ENCODE assay signal across 26 mouse cellular contexts in the genomic region with DNA sequence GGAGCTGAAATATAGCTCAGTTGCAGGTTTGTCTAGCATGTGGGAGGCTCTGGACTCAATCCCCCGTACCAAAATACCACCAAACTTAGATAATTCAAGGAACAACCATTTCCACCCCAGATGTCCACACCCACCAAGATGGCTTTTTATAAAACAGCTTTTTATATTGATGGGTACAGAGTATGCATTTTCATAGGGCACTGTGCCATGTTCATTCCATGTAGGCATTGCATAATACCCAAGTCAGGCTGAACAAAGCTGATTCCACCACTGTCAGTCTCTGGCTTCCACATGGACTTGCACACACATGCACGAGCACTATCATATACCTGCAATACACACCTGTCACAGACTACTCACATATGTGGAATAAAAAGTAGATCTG. TPM values are rescaled to one million over a fixed set of nuclear protein-coding genes. Genes with fewer than 3 reads are reported as not detected.
A peak's percentile ranks its signal among the peaks of the same experiment; 100 is the strongest.
DNase-seq lines count a peak whose midpoint lies in the region; ATAC-seq lines count a peak whose summit lies in the region.
"Had no signal": no experiment of that assay in that cellular context is flagged by ENCODE, and none has a peak within 500 bp of the region (broad histone marks: within the 10 kb centered on the region; RNA-seq: fewer than 3 reads in every experiment).

No protein-coding gene starts in this region.

- no peaks in the 10 kb centered on the region for H3K36me3 ChIP-seq in midbrain, embryonic 16.5 days (ENCODE audit: control insufficient read depth, insufficient read depth, low read length)
- H3K36me3 ChIP-seq: embryonic facial prominence, embryonic 13.5 days; hindbrain, embryonic 12.5 days; limb, embryonic 10.5 days; midbrain, embryonic 15.5 days; neural tube, embryonic 15.5 days had no signal

- intact Hi-C loops in left cerebral cortex, postnatal 14 days (cut with DNase I): no loop called here

- ATAC-seq in frontal cortex, adult (ENCODE audit: low TSS enrichment): peak; percentile 68
- no peak for ATAC-seq in midbrain, embryonic 16.5 days
- ATAC-seq: activated CD4-positive, CD25-positive, alpha-beta regulatory T cell, adult 4 months; CD4-positive, CD25-positive, alpha-beta regulatory T cell, adult 4 months; forebrain, embryonic 14.5 days; midbrain, embryonic 15.5 days had no signal

- H3K4me3 ChIP-seq in midbrain, embryonic 16.5 days (ENCODE audit: low read depth, low read length): no peak overlapping the region
- H3K4me3 ChIP-seq: embryonic facial prominence, embryonic 13.5 days; gastrocnemius, adult 2 months; hindbrain, embryonic 12.5 days; limb, embryonic 10.5 days; midbrain, embryonic 15.5 days; neural tube, embryonic 15.5 days had no signal

- H3K27ac ChIP-seq in midbrain, embryonic 16.5 days (ENCODE audit: low read length): no peak overlapping the region
- H3K27ac ChIP-seq: embryonic facial prominence, embryonic 13.5 days; hindbrain, embryonic 12.5 days; limb, embryonic 10.5 days; midbrain, embryonic 15.5 days; neural tube, embryonic 15.5 days had no signal

- DNase-seq in frontal cortex, postnatal 10 days (ENCODE audit: low spot score in 2 of 2): no peak
- peak; percentile 67 to 76 for DNase-seq in right cerebral cortex, adult 2 months (ENCODE audit: low spot score in 2 of 2)
- no peak for DNase-seq in right cerebral cortex, postnatal 14 days
- DNase-seq in left cerebral cortex, postnatal 14 days (ENCODE audit: low spot score in 2 of 2): peak; percentile 76 to 90
- DNase-seq in thymus, postnatal 10 days (ENCODE audit: low spot score in 2 of 2): no peak
- no peak for DNase-seq in cerebellum, adult 18-20 months
- DNase-seq: adrenal gland, postnatal 14 days; cerebellum, adult 8-10 months; gastrocnemius, adult 2 months; lung, adult 2 months; lung, postnatal 36 days had no signal

- H3K27me3 ChIP-seq in midbrain, embryonic 16.5 days (ENCODE audit: control insufficient read depth, insufficient read depth, low read depth, low read length): no peaks in the 10 kb centered on the region
- H3K27me3 ChIP-seq: embryonic facial prominence, embryonic 13.5 days; midbrain, embryonic 15.5 days; neural tube, embryonic 15.5 days had no signal

- H3K9ac ChIP-seq in midbrain, embryonic 16.5 days (ENCODE audit: low read depth, low read length): no peak overlapping the region
- H3K9ac ChIP-seq: embryonic facial prominence, embryonic 13.5 days; hindbrain, embryonic 12.5 days; midbrain, embryonic 15.5 days; neural tube, embryonic 15.5 days had no signal

- H3K4me2 ChIP-seq in midbrain, embryonic 16.5 days (ENCODE audit: low read length): no peak overlapping the region
- H3K4me2 ChIP-seq: embryonic facial prominence, embryonic 13.5 days; heart, embryonic 11.5 days; hindbrain, embryonic 12.5 days; liver, embryonic 11.5 days; midbrain, embryonic 15.5 days; neural tube, embryonic 15.5 days had no signal

- no peaks in the 10 kb centered on the region for H3K4me1 ChIP-seq in midbrain, embryonic 16.5 days (ENCODE audit: control insufficient read depth, insufficient read depth, low read length)
- H3K4me1 ChIP-seq: midbrain, embryonic 15.5 days had no signal

- no peaks in the 10 kb centered on the region for H3K9me3 ChIP-seq in midbrain, embryonic 16.5 days (replicated peaks; ENCODE audit: control insufficient read depth, low read length, poor library complexity, severe bottlenecking)
- H3K9me3 ChIP-seq: embryonic facial prominence, embryonic 13.5 days; hindbrain, embryonic 12.5 days; limb, embryonic 10.5 days; midbrain, embryonic 15.5 days; neural tube, embryonic 15.5 days had no signal

- 97% methylated on average over 2 of the region's 2 CpGs for WGBS in midbrain, embryonic 16.5 days

RNA-seq across cellular contexts. Expression of a gene that starts 32.0 kb away (rescaled TPM):
- total RNA-seq in left cerebral cortex, postnatal 14 days (2021): 10 to 100 TPM; 17.1 to 19.9 TPM
- 3.0 and 3.6 TPM in 2 replicates for polyA plus RNA-seq in midbrain, embryonic 16.5 days (2015; fragmentation: Nextera tagmentation; extraction: Ambion mirVana)
- total RNA-seq: granulocyte monocyte progenitor cell, adult 5-6 weeks; megakaryocyte-erythroid progenitor cell, adult 5-6 weeks had no signal
- polyA plus RNA-seq: activated CD4-positive, CD25-positive, alpha-beta regulatory T cell, adult 4 months; CD4-positive, CD25-positive, alpha-beta regulatory T cell, adult 4 months had no signal

RNA-seq across cellular contexts. Expression of a gene that starts 36.7 kb away (rescaled TPM):
- not detected for total RNA-seq in left cerebral cortex, postnatal 14 days (2021)
- not detected in 2 replicates for polyA plus RNA-seq in midbrain, embryonic 16.5 days (2015; fragmentation: Nextera tagmentation; extraction: Ambion mirVana)
- total RNA-seq: adrenal gland, postnatal 14 days; gastrocnemius, adult 2 months; granulocyte monocyte progenitor cell, adult 5-6 weeks; heart, postnatal 14 days; megakaryocyte-erythroid progenitor cell, adult 5-6 weeks had no signal
- polyA plus RNA-seq: activated CD4-positive, CD25-positive, alpha-beta regulatory T cell, adult 4 months; CD4-positive, CD25-positive, alpha-beta regulatory T cell, adult 4 months; embryonic facial prominence, embryonic 13.5 days; forebrain, embryonic 14.5 days; heart, embryonic 11.5 days; hindbrain, embryonic 12.5 days; limb, embryonic 10.5 days; liver, embryonic 11.5 days; lung, adult 2 months; neural tube, embryonic 15.5 days had no signal

RNA-seq across cellular contexts. Expression of a gene that starts 48.2 kb away (rescaled TPM):
- not detected for total RNA-seq in left cerebral cortex, postnatal 14 days (2021)
- polyA plus RNA-seq in midbrain, embryonic 16.5 days (2015; fragmentation: Nextera tagmentation; extraction: Ambion mirVana): 0.21 and 0.26 TPM in 2 replicates
- total RNA-seq: adrenal gland, postnatal 14 days; gastrocnemius, adult 2 months; granulocyte monocyte progenitor cell, adult 5-6 weeks; heart, postnatal 14 days; megakaryocyte-erythroid progenitor cell, adult 5-6 weeks had no signal
- polyA plus RNA-seq: CD4-positive, CD25-positive, alpha-beta regulatory T cell, adult 4 months; heart, embryonic 11.5 days; liver, embryonic 11.5 days had no signal

Comparison
In these comparisons a context has a peak if more than half of its experiments do, and no peak if none do; other contexts are left out.
1. DNase-seq: peak in right cerebral cortex, adult 2 months (2 of 2) and left cerebral cortex, postnatal 14 days (2 of 2); none in frontal cortex, postnatal 10 days (0 of 2), right cerebral cortex, postnatal 14 days (single experiment), thymus, postnatal 10 days (0 of 2) and cerebellum, adult 18-20 months (0 of 2).